Mouse (Mus musculus): ENCODE data around the gene Nucks1. TPM values are rescaled to one million over a fixed set of nuclear protein-coding genes. Genes with fewer than 3 reads are reported as not detected.

The Nucks1 gene
- 60.7 and 69.7 TPM in 2 replicates for polyA plus RNA-seq (2015; fragmentation: Nextera tagmentation; extraction: Ambion mirVana)

GRCm38 (mm10) chr1:131910001-131910648 is at the start of gene Nucks1:
TSS of gene Nucks1 (plus strand) at chr1:131910534.
- under 1% methylated on average over 35 of the region's 35 CpGs for WGBS
- peak; percentile 98 for ATAC-seq

GRCm38 (mm10) chr1:131861811-131862210 is 48.5 kb upstream of the Nucks1 start:
- H3K4me3 ChIP-seq (replicated peaks): no peak overlapping the region
- H3K4me1 ChIP-seq (replicated peaks): no peaks in the 10 kb centered on the region
- no peak for ATAC-seq
- WGBS: 72% methylated on average over 4 of the region's 4 CpGs
- no peak overlapping the region for H3K4me2 ChIP-seq (replicated peaks)
- no peaks in the 10 kb centered on the region for H3K36me3 ChIP-seq
- H3K9me3 ChIP-seq: no peaks in the 10 kb centered on the region
- H3K9ac ChIP-seq: no peak overlapping the region
- H3K27ac ChIP-seq: no peak overlapping the region
- no peaks in the 10 kb centered on the region for H3K27me3 ChIP-seq (replicated peaks)

More at GRCm38 (mm10) chr1:131910001-131910648, at the start of gene Nucks1:
- H3K9me3 ChIP-seq: no peaks in the 10 kb centered on the region
- 0 out of 2 replicates have a peak, but pooled peaks cover 4% of the 10 kb centered on the region for H3K4me1 ChIP-seq (replicated peaks)
- no peaks in the 10 kb centered on the region for H3K27me3 ChIP-seq (replicated peaks)
- H3K27ac ChIP-seq: peak within 1 kb of the TSS; percentile 98
- peak within 1 kb of the TSS; percentile 92 for H3K4me3 ChIP-seq (replicated peaks)
- peak within 1 kb of the TSS; percentile 97 for H3K9ac ChIP-seq
- peak within 1 kb of the TSS; percentile 51 for H3K4me2 ChIP-seq (replicated peaks)
- H3K36me3 ChIP-seq: no peaks in the 10 kb centered on the region

GRCm38 (mm10) chr1:131865596-131865995 is 44.7 kb upstream of the Nucks1 start:
- Histone ChIP-seq H3K36me3 (no peaks in the 10 kb centered on the region), H3K27ac (no peak overlapping the region), H3K9me3 (no peaks in the 10 kb centered on the region), H3K9ac (no peak overlapping the region), H3K4me1 (replicated peaks) (no peaks in the 10 kb centered on the region; the same call in 1 of the 2 replicates), H3K4me3 (replicated peaks) (no peak overlapping the region), H3K27me3 (replicated peaks) (no peaks in the 10 kb centered on the region), H3K4me2 (replicated peaks) (no peak overlapping the region)
- 79% methylated on average over 5 of the region's 5 CpGs for WGBS
- ATAC-seq: no peak

- Histone ChIP-seq H3K27me3 (replicated peaks) (no peaks in the 10 kb centered on the region), H3K27ac (no peak overlapping the region), H3K4me2 (replicated peaks) (no peak overlapping the region), H3K4me1 (replicated peaks) (no peaks in the 10 kb centered on the region; the same call in 1 of the 2 replicates), H3K4me3 (replicated peaks) (no peak overlapping the region), H3K9me3 (no peaks in the 10 kb centered on the region), H3K36me3 (no peaks in the 10 kb centered on the region), H3K9ac (no peak overlapping the region)
- 75% methylated on average over 6 of the region's 6 CpGs for WGBS
- ATAC-seq: peak; percentile 38
These were observed 43.9 kb upstream of the Nucks1 start for GRCm38 (mm10) chr1:131866304-131866999.

- ATAC-seq: peak; percentile 98
- no peaks in the 10 kb centered on the region for H3K27me3 ChIP-seq (replicated peaks)
- 1% methylated on average over 46 of the region's 46 CpGs for WGBS
- H3K9ac ChIP-seq: peak within 1 kb of the TSS; percentile 61
- H3K27ac ChIP-seq: 0 out of 2 replicates have a peak within 1 kb of the TSS, but pooled peaks have one; percentile 22
- no peaks in the 10 kb centered on the region; the same call in 1 of the 2 replicates for H3K4me1 ChIP-seq (replicated peaks)
- H3K9me3 ChIP-seq: no peaks in the 10 kb centered on the region
- no peaks in the 10 kb centered on the region for H3K36me3 ChIP-seq
- H3K4me2 ChIP-seq (replicated peaks): peak within 1 kb of the TSS; percentile 89
- peak within 1 kb of the TSS; percentile 71 for H3K4me3 ChIP-seq (replicated peaks)
These were observed 43.0 kb upstream of the Nucks1 start, which contains the start of gene Rab29 for GRCm38 (mm10) chr1:131867093-131867945. TSS of gene Rab29 (plus strand) at chr1:131867224.

- no peak for ATAC-seq
- Histone ChIP-seq H3K27me3 (replicated peaks) (no peaks in the 10 kb centered on the region), H3K4me1 (replicated peaks) (no peaks in the 10 kb centered on the region; the same call in 1 of the 2 replicates), H3K36me3 (no peaks in the 10 kb centered on the region), H3K9me3 (no peaks in the 10 kb centered on the region), H3K27ac (no peak overlapping the region), H3K4me2 (replicated peaks) (peak overlapping the region; percentile 89), H3K9ac (peak overlapping the region; percentile 61), H3K4me3 (replicated peaks) (peak overlapping the region; percentile 71)
- WGBS: 21% methylated on average over 10 of the region's 10 CpGs
These were observed 42.4 kb upstream of the Nucks1 start for GRCm38 (mm10) chr1:131867946-131868290.

- no peak overlapping the region for H3K27ac ChIP-seq
- whole genome bisulfite sequencing: 76% methylated on average over 2 of the region's 2 CpGs
- no peak for ATAC-seq
- H3K4me1 ChIP-seq (replicated peaks): no peaks in the 10 kb centered on the region; the same call in 1 of the 2 replicates
- H3K4me2 ChIP-seq (replicated peaks): no peak overlapping the region
- no peak overlapping the region for H3K4me3 ChIP-seq (replicated peaks)
- H3K27me3 ChIP-seq (replicated peaks): no peaks in the 10 kb centered on the region
- H3K36me3 ChIP-seq: no peaks in the 10 kb centered on the region
- no peak overlapping the region for H3K9ac ChIP-seq
- no peaks in the 10 kb centered on the region for H3K9me3 ChIP-seq
These were observed 40.8 kb upstream of the Nucks1 start for GRCm38 (mm10) chr1:131869561-131869960.

GRCm38 (mm10) chr1:131872856-131873255 is 37.5 kb upstream of the Nucks1 start:
- Histone ChIP-seq H3K4me3 (replicated peaks) (no peak overlapping the region), H3K36me3 (no peaks in the 10 kb centered on the region), H3K4me1 (replicated peaks) (no peaks in the 10 kb centered on the region), H3K9ac (no peak overlapping the region), H3K4me2 (replicated peaks) (no peak overlapping the region), H3K27ac (no peak overlapping the region), H3K27me3 (replicated peaks) (no peaks in the 10 kb centered on the region), H3K9me3 (no peaks in the 10 kb centered on the region)
- WGBS: 76% methylated on average over 1 of the region's 1 CpGs
- no peak for ATAC-seq

GRCm38 (mm10) chr1:131879816-131880215 is 30.5 kb upstream of the Nucks1 start:
- no peaks in the 10 kb centered on the region for H3K4me1 ChIP-seq (replicated peaks)
- no peak overlapping the region for H3K9ac ChIP-seq
- no peaks in the 10 kb centered on the region for H3K36me3 ChIP-seq
- no peaks in the 10 kb centered on the region for H3K27me3 ChIP-seq (replicated peaks)
- no peaks in the 10 kb centered on the region for H3K9me3 ChIP-seq
- 74% methylated on average over 2 of the region's 2 CpGs for WGBS
- ATAC-seq: no peak
- no peak overlapping the region for H3K27ac ChIP-seq
- no peak overlapping the region for H3K4me3 ChIP-seq (replicated peaks)
- no peak overlapping the region for H3K4me2 ChIP-seq (replicated peaks)

- no peak for ATAC-seq
- Histone ChIP-seq H3K36me3 (no peaks in the 10 kb centered on the region), H3K27me3 (replicated peaks) (no peaks in the 10 kb centered on the region), H3K9ac (no peak overlapping the region), H3K27ac (no peak overlapping the region), H3K4me1 (replicated peaks) (no peaks in the 10 kb centered on the region), H3K9me3 (no peaks in the 10 kb centered on the region), H3K4me3 (replicated peaks) (no peak overlapping the region), H3K4me2 (replicated peaks) (no peak overlapping the region)
- WGBS: 56% methylated on average over 2 of the region's 2 CpGs
These were observed 27.5 kb upstream of the Nucks1 start for GRCm38 (mm10) chr1:131882787-131883186.

GRCm38 (mm10) chr1:131886173-131886572 is 24.2 kb upstream of the Nucks1 start:
- ATAC-seq: no peak
- H3K9me3 ChIP-seq: no peaks in the 10 kb centered on the region
- no peaks in the 10 kb centered on the region for H3K36me3 ChIP-seq
- no peak overlapping the region for H3K4me2 ChIP-seq (replicated peaks)
- no peak overlapping the region for H3K9ac ChIP-seq
- no peaks in the 10 kb centered on the region for H3K4me1 ChIP-seq (replicated peaks)
- no peak overlapping the region for H3K27ac ChIP-seq
- H3K27me3 ChIP-seq (replicated peaks): no peaks in the 10 kb centered on the region
- H3K4me3 ChIP-seq (replicated peaks): no peak overlapping the region
- WGBS: 72% methylated on average over 2 of the region's 2 CpGs

- H3K36me3 ChIP-seq: no peaks in the 10 kb centered on the region
- WGBS: 81% methylated on average over 3 of the region's 3 CpGs
- H3K4me1 ChIP-seq (replicated peaks): no peaks in the 10 kb centered on the region
- H3K9ac ChIP-seq: no peak overlapping the region
- H3K4me2 ChIP-seq (replicated peaks): no peak overlapping the region
- H3K9me3 ChIP-seq: no peaks in the 10 kb centered on the region
- no peak for ATAC-seq
- no peak overlapping the region for H3K4me3 ChIP-seq (replicated peaks)
- H3K27me3 ChIP-seq (replicated peaks): no peaks in the 10 kb centered on the region
- H3K27ac ChIP-seq: no peak overlapping the region
These were observed 23.7 kb upstream of the Nucks1 start for GRCm38 (mm10) chr1:131886641-131887040.
